Comparison of ENCODE assay signal across 11 mouse cellular contexts in genomic region chr10:75633048-75633447, GRCm38 (mm10). TPM values are rescaled to one million over a fixed set of nuclear protein-coding genes. Genes with fewer than 3 reads are reported as not detected.
DNase-seq lines count a peak whose midpoint lies in the region; ATAC-seq and TF ChIP-seq lines count a peak whose summit lies in the region.
"Had no signal": no experiment of that assay in that cellular context is flagged by ENCODE, and none has a peak within 500 bp of the region (broad histone marks: within the 10 kb centered on the region; RNA-seq: fewer than 3 reads in every experiment).

No protein-coding gene starts in this region.

- peak; percentile 58 for ATAC-seq in forebrain, postnatal 0 days
- peak; percentile 68 for ATAC-seq in lung, postnatal 0 days
- ATAC-seq in heart, embryonic 16.5 days (replicated peaks; ENCODE audit: extremely low read depth, insufficient read depth, low FRiP score) = no peak
- peak; percentile 34; the same call in 1 of the 2 replicates for ATAC-seq in stomach, embryonic 16.5 days (ENCODE audit: insufficient read depth, low FRiP score)

- no peak for TF ChIP-seq CTCF in forebrain, postnatal 0 days (IDR thresholded peaks at IDR 0.05; ENCODE audit: low read depth)
- no peak for TF ChIP-seq CTCF in lung, postnatal 0 days (IDR thresholded peaks at IDR 0.05)

- no peak overlapping the region for H3K9ac ChIP-seq in forebrain, postnatal 0 days
- no peak overlapping the region for H3K9ac ChIP-seq in lung, postnatal 0 days (replicated peaks; ENCODE audit: low read depth)
- no peak overlapping the region for H3K9ac ChIP-seq in heart, embryonic 16.5 days (ENCODE audit: low read length)
- H3K9ac ChIP-seq in stomach, embryonic 16.5 days (ENCODE audit: low read length) = no peak overlapping the region
- H3K9ac ChIP-seq: neural tube, embryonic 12.5 days had no signal

- intact Hi-C loops in left cerebral cortex, postnatal 14 days (cut with DNase I) = no loop called here

- no peak overlapping the region for H3K4me2 ChIP-seq in forebrain, postnatal 0 days (ENCODE audit: low read depth)
- H3K4me2 ChIP-seq in lung, postnatal 0 days (replicated peaks; ENCODE audit: low read depth, low read length) = no peak overlapping the region
- no peak overlapping the region for H3K4me2 ChIP-seq in heart, embryonic 16.5 days (ENCODE audit: low read depth, low read length)
- no peak overlapping the region for H3K4me2 ChIP-seq in stomach, embryonic 16.5 days (ENCODE audit: low read depth, low read length)
- H3K4me2 ChIP-seq: neural tube, embryonic 12.5 days had no signal

- H3K4me1 ChIP-seq in forebrain, postnatal 0 days (ENCODE audit: insufficient read depth) = no peaks in the 10 kb centered on the region
- H3K4me1 ChIP-seq in forebrain, embryonic 10.5 days = peaks cover 18% of the 10 kb centered on the region; the same call in 1 of the 2 replicates
- H3K4me1 ChIP-seq in lung, postnatal 0 days (ENCODE audit: insufficient read depth, low read depth, low read length) = no peaks in the 10 kb centered on the region
- H3K4me1 ChIP-seq in heart, embryonic 16.5 days (ENCODE audit: control insufficient read depth, insufficient read depth, low read length) = 0 out of 2 replicates have a peak, but pooled peaks cover 4% of the 10 kb centered on the region
- H3K4me1 ChIP-seq in stomach, embryonic 16.5 days (ENCODE audit: control insufficient read depth, insufficient read depth, low read length) = 0 out of 2 replicates have a peak, but pooled peaks cover 6% of the 10 kb centered on the region
- H3K4me1 ChIP-seq: neural tube, embryonic 12.5 days had no signal

- H3K36me3 ChIP-seq in forebrain, postnatal 0 days (ENCODE audit: insufficient read depth) = no peaks in the 10 kb centered on the region
- H3K36me3 ChIP-seq in forebrain, embryonic 10.5 days (replicated peaks) = no peaks in the 10 kb centered on the region
- H3K36me3 ChIP-seq in lung, postnatal 0 days (ENCODE audit: insufficient read depth, low read length) = no peaks in the 10 kb centered on the region
- H3K36me3 ChIP-seq in heart, embryonic 16.5 days (ENCODE audit: control insufficient read depth, insufficient read depth) = no peaks in the 10 kb centered on the region
- no peaks in the 10 kb centered on the region for H3K36me3 ChIP-seq in stomach, embryonic 16.5 days (ENCODE audit: control insufficient read depth, insufficient read depth, low read length)
- H3K36me3 ChIP-seq: neural tube, embryonic 12.5 days had no signal

- WGBS in forebrain, postnatal 0 days = 81% methylated on average over 5 of the region's 5 CpGs
- 90% methylated on average over 5 of the region's 5 CpGs for WGBS in forebrain, embryonic 10.5 days
- WGBS in lung, postnatal 0 days = 75% methylated on average over 5 of the region's 5 CpGs
- 68% methylated on average over 5 of the region's 5 CpGs for WGBS in heart, embryonic 16.5 days
- WGBS in stomach, embryonic 16.5 days = 58% methylated on average over 5 of the region's 5 CpGs

- TF ChIP-seq EP300 in lung, postnatal 0 days (IDR thresholded peaks at IDR 0.05) = no peak

- no peaks in the 10 kb centered on the region for H3K27me3 ChIP-seq in forebrain, postnatal 0 days (ENCODE audit: insufficient read depth, low read length)
- no peaks in the 10 kb centered on the region for H3K27me3 ChIP-seq in forebrain, embryonic 10.5 days (ENCODE audit: poor library complexity, severe bottlenecking)
- H3K27me3 ChIP-seq in lung, postnatal 0 days (replicated peaks; ENCODE audit: insufficient read depth, low read length) = no peaks in the 10 kb centered on the region
- H3K27me3 ChIP-seq in heart, embryonic 16.5 days (ENCODE audit: control insufficient read depth, insufficient read depth, low read length) = no peaks in the 10 kb centered on the region
- no peaks in the 10 kb centered on the region for H3K27me3 ChIP-seq in stomach, embryonic 16.5 days (ENCODE audit: control insufficient read depth, insufficient read depth, low read length)
- H3K27me3 ChIP-seq: neural tube, embryonic 12.5 days had no signal

- H3K4me3 ChIP-seq in forebrain, postnatal 0 days (ENCODE audit: low read depth, low read length) = no peak overlapping the region
- no peak overlapping the region for H3K4me3 ChIP-seq in forebrain, embryonic 10.5 days
- H3K4me3 ChIP-seq in lung, postnatal 0 days (ENCODE audit: low read depth, low read length) = no peak overlapping the region
- no peak overlapping the region for H3K4me3 ChIP-seq in heart, embryonic 16.5 days (ENCODE audit: low read length)
- H3K4me3 ChIP-seq in stomach, embryonic 16.5 days (replicated peaks; ENCODE audit: low read length) = no peak overlapping the region
- H3K4me3 ChIP-seq: neural tube, embryonic 12.5 days had no signal

- no peak for DNase-seq in forebrain, postnatal 0 days
- DNase-seq in forebrain, embryonic 10.5 days (ENCODE audit: extremely low spot score, low spot score) = no peak
- no peak for DNase-seq in lung, postnatal 0 days (ENCODE audit: low spot score)
- DNase-seq in lung, postnatal 14 days = no peak
- DNase-seq in cerebellum, postnatal 14 days = no peak
- DNase-seq in left cerebral cortex, postnatal 14 days (ENCODE audit: low spot score in 2 of 2) = no peak
- DNase-seq: adrenal gland, postnatal 25 days; kidney, adult 18-20 months had no signal

- H3K27ac ChIP-seq in forebrain, postnatal 0 days (ENCODE audit: low read depth, low read length) = 0 out of 2 replicates have a peak overlapping the region, but pooled peaks have one; percentile 29
- no peak overlapping the region for H3K27ac ChIP-seq in forebrain, embryonic 10.5 days
- H3K27ac ChIP-seq in lung, postnatal 0 days (ENCODE audit: low read length) = no peak overlapping the region
- 0 out of 2 replicates have a peak overlapping the region, but pooled peaks have one; percentile 24 for H3K27ac ChIP-seq in heart, embryonic 16.5 days (ENCODE audit: low read length)
- H3K27ac ChIP-seq in stomach, embryonic 16.5 days (ENCODE audit: low read length) = no peak overlapping the region; the same call in 1 of the 2 replicates
- H3K27ac ChIP-seq: neural tube, embryonic 12.5 days had no signal

- no peaks in the 10 kb centered on the region for H3K9me3 ChIP-seq in forebrain, postnatal 0 days (ENCODE audit: low read length)
- no peaks in the 10 kb centered on the region for H3K9me3 ChIP-seq in forebrain, embryonic 10.5 days
- no peaks in the 10 kb centered on the region for H3K9me3 ChIP-seq in lung, postnatal 0 days (ENCODE audit: low read length)
- H3K9me3 ChIP-seq in heart, embryonic 16.5 days (replicated peaks; ENCODE audit: control insufficient read depth, low read length) = no peaks in the 10 kb centered on the region; the same call in 1 of the 2 replicates
- H3K9me3 ChIP-seq in stomach, embryonic 16.5 days (replicated peaks; ENCODE audit: control insufficient read depth, low read length) = no peaks in the 10 kb centered on the region
- H3K9me3 ChIP-seq: neural tube, embryonic 12.5 days had no signal

RNA-seq across cellular contexts. Expression of gene Susd2, which starts 10.8 kb away (rescaled TPM):
- total RNA-seq in forebrain, postnatal 0 days (2014; rRNA removed) = 2.2 and 2.6 TPM in 2 replicates
- polyA plus RNA-seq in forebrain, postnatal 0 days (2015; fragmentation: Nextera tagmentation; extraction: Ambion mirVana) = 2.2 TPM in 2 replicates
- 0.99 and 1.0 TPM in 2 replicates for polyA plus RNA-seq in forebrain, embryonic 10.5 days (2016; fragmentation: Nextera tagmentation; extraction: Ambion mirVana)
- 9.3 and 9.4 TPM in 2 replicates for polyA plus RNA-seq in lung, postnatal 0 days (2015; fragmentation: Nextera tagmentation; extraction: Ambion mirVana)
- 12.4 and 13.3 TPM in 2 replicates for polyA plus RNA-seq in heart, embryonic 16.5 days (2015; fragmentation: Nextera tagmentation; extraction: Ambion mirVana)
- 16.1 and 18.6 TPM in 2 replicates for polyA plus RNA-seq in stomach, embryonic 16.5 days (2015; fragmentation: Nextera tagmentation; extraction: Ambion mirVana)
- total RNA-seq in left cerebral cortex, postnatal 14 days (2021) = 1 to 10 TPM; 4.3 to 4.8 TPM

RNA-seq across cellular contexts. Expression of gene Ggt5, which starts 43.9 kb away (rescaled TPM):
- total RNA-seq in forebrain, postnatal 0 days (2014; rRNA removed) = 3.2 and 4.3 TPM in 2 replicates
- polyA plus RNA-seq in forebrain, postnatal 0 days (2015; fragmentation: Nextera tagmentation; extraction: Ambion mirVana) = 1.5 and 2.6 TPM in 2 replicates
- polyA plus RNA-seq in forebrain, embryonic 10.5 days (2016; fragmentation: Nextera tagmentation; extraction: Ambion mirVana) = 0.21 and 0.97 TPM in 2 replicates
- 3.0 and 3.4 TPM in 2 replicates for polyA plus RNA-seq in lung, postnatal 0 days (2015; fragmentation: Nextera tagmentation; extraction: Ambion mirVana)
- 9.7 and 11.3 TPM in 2 replicates for polyA plus RNA-seq in heart, embryonic 16.5 days (2015; fragmentation: Nextera tagmentation; extraction: Ambion mirVana)
- 4.3 and 6.5 TPM in 2 replicates for polyA plus RNA-seq in stomach, embryonic 16.5 days (2015; fragmentation: Nextera tagmentation; extraction: Ambion mirVana)
- 1 to 10 TPM; 4.4 to 4.5 TPM for total RNA-seq in left cerebral cortex, postnatal 14 days (2021)

Comparison
In these comparisons a context has a peak if more than half of its experiments do, and no peak if none do; other contexts are left out.
1. H3K27ac ChIP-seq: peak in forebrain, postnatal 0 days (single experiment) and heart, embryonic 16.5 days (single experiment); none in forebrain, embryonic 10.5 days (single experiment), lung, postnatal 0 days (single experiment) and stomach, embryonic 16.5 days (single experiment).